Mouse (Mus musculus) E14TG2a.4 (cell line): ENCODE data around the gene Cux1.

Experiments
- CTCF ChIP-seq: conservative IDR thresholded peaks from 2 replicates; pipeline ENCODE4 v1.5.1; 2014; ENCODE audit warnings: low read length
- NANOG ChIP-seq: IDR thresholded peaks from 2 replicates; pipeline ENCODE4 v1.6.1; 2014; ENCODE audit warnings: borderline replicate concordance, low read length, mixed read lengths

- TF ChIP-seq CTCF = no peak
- TF ChIP-seq NANOG = no peak
These were observed 1.1 kb downstream of the Cux1 start for GRCm38 (mm10) chr5:136566001-136566811.
